Mouse (Mus musculus) megakaryocyte, embryonic 14.5 days (primary cell): ENCODE results near the gene Otogl.

Experiments used
- FLI1 ChIP-seq: IDR thresholded peaks from 2 replicates; pipeline ENCODE4 v1.6.1; 2012; ENCODE audit warnings: low read length, inconsistent platforms, mixed read lengths
- GATA1 ChIP-seq: IDR thresholded peaks from 3 replicates; pipeline ENCODE4 v1.6.1; 2012; ENCODE audit warnings: mixed read lengths, low read length, inconsistent platforms, borderline replicate concordance

DNA sequence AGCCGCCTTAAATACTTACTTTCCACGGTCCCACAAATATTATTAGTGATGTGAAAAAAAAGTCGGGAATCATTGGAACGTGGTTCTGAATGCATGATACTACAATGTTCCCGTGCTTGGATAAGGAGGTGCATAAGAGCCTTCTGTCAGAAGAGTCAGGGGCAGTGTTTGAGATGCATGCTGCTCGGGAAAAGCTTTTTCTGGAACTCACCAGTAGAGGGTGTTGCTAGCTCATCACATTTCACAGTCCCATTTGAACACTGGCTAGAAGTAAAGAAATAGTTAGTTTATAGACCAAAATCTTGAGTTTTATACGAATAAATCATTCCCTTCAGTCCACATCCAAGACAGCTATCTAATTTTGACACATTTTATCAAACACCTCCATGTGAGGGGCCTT is 53.2 kb downstream of the Otogl start:
- TF ChIP-seq GATA1 (no peak), FLI1 (no peak)
